Mouse (Mus musculus): ENCODE measurements around the gene Tmem132b.
A peak's percentile ranks its signal among the peaks of the same experiment; 100 is the strongest.

Gene Tmem132b

DNA sequence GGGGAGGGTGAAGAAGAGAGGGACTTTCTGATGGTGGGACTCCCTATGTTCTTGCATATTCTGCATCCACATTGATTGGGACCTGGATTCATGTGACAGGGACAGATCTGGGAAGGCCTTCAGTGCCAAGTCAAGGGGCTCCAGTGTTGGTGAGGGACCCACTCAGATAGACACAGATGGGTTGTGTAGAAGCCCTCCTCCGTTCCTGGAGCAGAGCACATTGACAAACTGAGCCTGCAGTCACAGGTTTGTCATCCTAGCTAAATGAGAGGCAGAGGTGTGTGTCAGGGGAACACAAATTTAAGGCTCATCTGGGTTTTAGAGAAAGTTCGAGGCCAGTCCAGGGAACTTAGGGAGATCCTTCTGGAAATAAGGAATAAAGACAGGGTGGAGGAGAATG is 51.7 kb downstream of the Tmem132b start:
- no peak for DNase-seq

DNA sequence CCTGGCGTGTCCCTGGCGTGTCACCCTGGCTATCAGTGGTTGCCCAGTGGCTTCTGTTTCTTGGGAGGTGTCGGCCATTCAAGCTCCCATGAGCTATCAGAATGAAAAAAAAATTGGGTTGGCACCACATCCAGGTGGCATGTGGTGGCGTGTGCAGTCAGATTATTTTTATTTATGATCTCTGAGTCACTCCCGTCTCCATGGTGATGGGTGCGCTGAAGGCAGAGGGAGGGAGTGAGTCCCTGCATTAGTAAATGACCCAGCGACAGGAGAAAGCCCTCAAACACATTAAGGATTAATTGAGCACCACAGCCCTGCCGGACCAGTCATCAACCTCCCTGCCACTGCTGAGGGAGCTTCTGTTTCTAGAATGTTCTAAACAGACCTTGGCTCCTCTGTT is 52.3 kb downstream of the Tmem132b start:
- no peak for DNase-seq

DNA sequence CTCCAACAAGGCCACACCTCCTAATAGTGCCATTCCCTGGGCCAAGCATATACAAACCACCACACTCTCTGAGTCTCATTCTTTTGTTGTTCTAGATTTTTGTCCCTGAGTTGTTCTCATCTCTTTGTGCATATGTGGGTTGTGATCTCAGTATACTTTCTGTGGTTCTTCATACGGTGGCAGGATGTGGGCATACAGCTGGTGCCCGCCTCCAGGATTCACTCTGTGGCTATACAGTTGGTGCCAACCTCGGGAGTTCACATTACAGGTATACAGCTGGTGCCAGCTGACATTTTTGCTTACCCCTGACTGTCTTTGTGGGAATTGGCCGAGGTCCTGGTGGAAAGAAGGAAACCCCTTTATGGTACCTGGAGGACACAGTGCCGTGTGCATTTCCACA is 53.6 kb downstream of the Tmem132b start:
- no peak for DNase-seq

GRCm38 (mm10) chr5:125588203-125588602 is 56.6 kb downstream of the Tmem132b start:
- DNase-seq = no peak

- peak; percentile 79 for DNase-seq
Measured at GRCm38 (mm10) chr5:125588876-125589667, 57.5 kb downstream of the Tmem132b start.

DNA sequence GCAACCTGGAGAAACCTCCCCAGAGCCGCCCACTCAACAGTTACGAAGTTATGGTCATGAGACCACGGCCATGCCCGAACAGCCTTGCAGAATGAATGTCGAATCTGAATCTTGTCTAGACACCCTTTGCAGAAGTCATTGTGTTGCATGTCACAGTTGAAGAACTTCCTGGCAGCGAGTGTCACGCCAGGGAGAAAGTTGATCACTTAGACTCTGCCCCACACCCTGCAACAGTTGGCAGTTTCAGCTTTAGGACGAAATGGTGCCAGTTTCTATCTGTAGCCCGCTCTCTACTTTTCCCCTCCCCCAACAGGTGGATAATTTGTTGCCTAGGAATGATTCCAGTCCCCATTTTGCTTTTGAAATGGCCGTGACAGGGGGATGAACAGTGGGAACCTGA is 66.5 kb downstream of the Tmem132b start:
- DNase-seq = no peak

DNA sequence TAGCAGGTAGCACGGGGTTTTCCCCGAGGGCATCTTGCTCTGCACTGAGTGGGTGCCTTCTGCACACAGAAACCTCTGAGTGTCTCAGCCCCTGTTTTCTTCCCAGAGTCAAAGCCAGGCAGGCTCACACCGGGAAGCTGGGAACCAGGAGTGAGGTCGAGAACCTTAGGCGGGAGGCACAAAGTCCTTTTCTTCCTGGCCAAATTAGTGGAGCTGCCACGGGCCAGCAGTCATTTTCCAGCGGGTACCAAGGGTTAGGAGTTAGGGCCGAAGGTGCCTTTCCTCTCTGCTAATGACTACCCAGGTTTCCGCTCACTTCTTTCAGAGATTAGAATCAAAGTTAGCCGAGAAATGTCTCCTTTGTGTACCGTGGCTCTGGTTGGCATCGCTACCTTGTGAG is 75.6 kb downstream of the Tmem132b start:
- no peak for DNase-seq

DNA sequence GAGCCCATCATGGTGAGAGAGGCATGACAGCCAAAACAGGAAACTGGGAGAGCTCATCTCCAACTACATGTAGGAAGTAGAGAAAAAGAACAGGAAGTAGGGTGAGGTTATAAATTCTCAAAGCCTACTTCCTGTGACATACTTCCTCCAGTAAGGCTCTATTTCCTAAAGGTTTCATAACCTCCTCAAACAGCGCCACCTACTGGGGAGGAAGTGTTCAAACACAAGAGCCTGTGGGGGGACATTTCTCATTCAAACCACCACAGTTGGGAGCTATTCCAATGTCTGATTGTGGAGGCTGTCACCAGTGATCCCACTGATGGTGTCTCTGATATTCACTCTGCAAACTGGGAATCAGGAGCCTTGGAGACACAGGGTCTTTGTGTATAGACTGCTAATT is 78.4 kb downstream of the Tmem132b start:
- DNase-seq = no peak

DNA sequence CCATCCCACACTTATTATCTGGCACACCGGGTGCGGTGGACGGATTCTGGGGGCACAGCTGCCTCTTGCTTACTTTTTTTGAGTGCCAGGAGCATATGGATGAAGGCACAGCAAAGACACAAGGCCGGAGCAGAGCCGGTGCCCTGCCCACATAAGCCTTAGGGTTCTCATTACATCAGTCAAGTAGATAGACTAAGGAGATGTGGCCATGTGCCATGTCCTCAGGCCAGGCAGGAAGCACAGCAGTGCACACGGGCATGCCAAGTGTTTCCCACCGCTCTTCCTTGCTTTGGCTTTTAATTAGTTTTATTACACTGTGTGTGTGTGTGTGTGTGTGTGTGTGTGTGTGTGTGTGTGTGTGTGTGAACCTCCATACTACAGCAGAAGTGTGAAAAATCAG is 80.9 kb downstream of the Tmem132b start:
- no peak for DNase-seq

DNA sequence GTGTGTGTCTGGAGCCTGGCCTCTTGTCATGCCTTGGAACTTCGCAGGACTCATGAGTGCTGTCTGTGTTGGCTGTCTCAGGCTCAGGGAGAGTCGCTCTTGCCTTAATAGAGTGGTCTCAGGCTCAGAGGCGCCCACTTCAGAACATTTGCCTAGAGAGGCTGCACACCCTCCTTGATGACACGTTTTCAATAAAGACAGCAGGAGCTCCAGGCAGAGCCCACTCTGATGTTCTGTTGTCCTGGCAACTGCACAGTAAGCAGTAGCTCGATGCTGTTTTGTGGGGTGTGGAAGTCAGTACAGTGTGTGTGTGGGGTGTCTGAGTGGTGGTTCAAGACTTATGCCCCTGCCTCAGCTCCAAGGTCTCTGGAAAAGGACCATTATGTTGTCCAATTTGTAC is 81.6 kb downstream of the Tmem132b start:
- DNase-seq = no peak

DNA sequence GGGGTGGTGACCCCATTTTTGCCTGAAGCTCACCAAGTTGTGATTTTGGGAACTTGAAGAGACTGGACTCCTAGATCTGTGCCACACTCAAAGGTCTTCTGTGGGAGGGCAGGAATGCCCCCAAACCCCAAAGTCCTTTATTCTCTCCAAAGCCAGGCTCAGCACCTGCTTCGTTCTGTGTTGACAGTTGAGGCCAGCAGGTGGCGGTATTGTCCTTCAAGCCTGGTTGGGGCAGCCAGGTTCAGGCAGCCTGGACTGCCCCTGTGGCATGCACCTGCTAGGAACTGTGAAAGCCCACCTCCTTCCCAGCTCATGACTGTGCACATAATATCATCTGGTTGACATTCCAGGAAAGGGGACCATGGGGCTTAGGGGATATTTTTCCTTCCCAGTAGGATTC is 82.8 kb downstream of the Tmem132b start:
- DNase-seq = peak; percentile 31

- no peak for DNase-seq
Measured at GRCm38 (mm10) chr5:125617050-125617449, 85.5 kb downstream of the Tmem132b start.

DNA sequence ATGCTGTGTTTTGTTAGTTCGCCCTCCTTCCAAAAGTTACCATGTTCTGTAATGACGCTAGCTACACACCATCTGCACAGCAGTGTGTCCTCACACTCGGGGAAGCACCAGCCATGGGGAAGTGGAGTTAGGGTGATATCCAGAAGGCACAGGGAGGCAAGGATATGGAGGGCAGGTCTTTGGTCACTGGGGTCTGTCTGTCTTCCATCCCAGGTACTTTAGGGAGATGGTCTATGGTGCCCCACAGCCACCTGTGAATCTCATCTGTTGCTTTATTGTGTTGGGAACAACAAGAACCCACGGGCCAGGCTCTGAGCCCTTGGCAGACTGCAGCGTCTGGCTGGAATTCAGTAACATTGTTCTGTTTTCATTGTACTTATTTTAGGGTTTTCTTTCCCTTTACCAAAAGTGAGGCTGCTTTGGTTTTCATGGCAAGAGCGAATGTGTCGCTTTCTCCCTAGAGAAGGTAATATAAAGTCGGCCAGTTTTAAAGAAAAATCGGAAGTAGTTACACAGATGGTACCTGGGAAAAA is 96.3 kb downstream of the Tmem132b start:
- no peak for DNase-seq

DNA sequence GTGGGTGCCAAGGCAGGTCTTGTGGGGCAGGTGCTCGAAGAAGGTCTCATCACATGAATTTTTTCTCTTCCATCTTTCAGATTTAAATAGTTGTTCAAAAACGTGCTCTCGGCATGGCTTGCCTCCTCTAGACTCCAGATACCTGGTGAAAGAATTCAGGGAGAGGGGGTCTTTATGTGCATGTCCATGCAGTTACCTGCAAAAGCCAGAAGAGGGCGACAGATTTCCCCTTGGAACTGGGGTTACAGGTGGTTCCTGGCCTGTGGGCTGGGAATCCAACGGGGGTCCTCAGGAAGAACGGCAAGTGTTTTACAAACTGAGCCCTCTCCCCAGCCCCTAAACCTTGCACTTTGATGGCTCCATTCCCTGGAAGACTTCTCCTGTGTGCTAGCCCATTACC is 103.1 kb downstream of the Tmem132b start:
- DNase-seq = no peak

DNA sequence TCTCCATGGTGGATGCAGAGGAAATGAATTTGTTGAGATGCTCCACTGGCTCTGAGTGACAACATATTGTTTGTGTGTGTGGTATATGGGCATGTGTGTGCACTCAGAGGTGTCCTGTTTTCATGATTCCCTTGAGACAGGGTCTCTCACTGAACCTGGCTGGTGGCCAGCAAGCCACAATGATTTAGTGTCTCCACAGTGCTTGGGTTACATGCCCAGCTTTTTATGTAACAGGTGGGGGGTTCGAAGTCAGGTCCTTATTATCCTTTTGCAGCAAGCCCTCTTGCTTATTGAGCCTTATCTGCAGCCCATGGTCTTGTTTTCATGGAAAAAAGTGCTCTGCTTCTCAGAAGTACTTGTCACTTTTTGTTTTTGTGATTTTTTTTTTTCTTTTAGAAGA is 109.4 kb downstream of the Tmem132b start:
- no peak for DNase-seq

DNA sequence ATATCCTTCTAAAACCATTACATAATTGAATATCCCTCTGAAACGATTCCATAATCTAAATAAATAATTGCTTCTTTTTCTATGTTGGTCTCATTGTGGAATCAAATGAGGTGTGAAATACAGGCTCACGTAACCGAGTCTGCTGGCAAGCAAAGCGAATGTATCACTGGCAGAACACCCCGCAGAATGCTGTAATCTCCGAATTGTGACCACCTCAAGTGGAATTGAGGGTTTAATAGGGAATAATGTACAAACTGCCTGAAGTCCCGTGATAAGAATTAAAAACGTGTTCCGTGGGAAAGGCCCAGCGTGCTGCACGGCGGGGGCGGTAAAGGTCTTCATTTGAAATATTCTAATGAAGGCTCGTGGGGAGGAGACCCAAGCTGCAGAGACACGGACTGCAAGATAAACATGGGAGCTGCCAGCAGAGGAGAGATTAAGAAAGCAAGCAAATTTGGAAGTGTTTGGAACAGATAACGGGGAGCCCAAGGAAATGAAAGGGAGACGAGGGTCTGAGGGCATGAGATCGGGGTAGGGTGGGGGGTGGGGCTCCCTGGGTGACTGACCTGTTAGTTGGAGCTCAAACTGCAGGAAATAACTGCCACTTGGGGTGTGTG is 110.1 kb downstream of the Tmem132b start:
- no peak for DNase-seq

- no peak for DNase-seq
Measured at GRCm38 (mm10) chr5:125648236-125648635, 116.7 kb downstream of the Tmem132b start.

- DNase-seq = peak; percentile 15
Measured at GRCm38 (mm10) chr5:125649982-125650381, 118.4 kb downstream of the Tmem132b start.

DNA sequence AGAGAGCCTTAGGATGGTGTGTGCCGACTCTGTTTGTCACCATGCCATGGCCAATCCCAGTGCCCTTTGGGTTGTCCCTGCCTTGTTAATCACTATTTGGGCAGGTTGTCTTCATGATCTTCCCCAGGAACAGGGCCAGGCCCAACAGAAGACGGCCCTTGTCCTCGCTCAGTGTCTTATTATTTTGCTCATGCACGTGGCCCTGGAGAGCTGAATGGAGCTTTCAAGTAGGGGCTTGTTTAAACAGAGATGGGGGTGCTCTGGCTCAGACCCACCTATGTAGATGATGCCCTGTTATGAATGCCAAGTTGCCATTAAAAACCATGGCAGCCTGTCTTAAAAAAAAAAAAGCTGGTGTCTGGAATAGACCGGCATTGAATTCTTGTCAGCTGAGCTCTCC is 126.5 kb downstream of the Tmem132b start:
- no peak for DNase-seq

- DNase-seq = peak; percentile 21
Measured at GRCm38 (mm10) chr5:125658959-125659749, 127.6 kb downstream of the Tmem132b start.

- peak; percentile 51 for DNase-seq
Measured at GRCm38 (mm10) chr5:125675623-125676022, 144.0 kb downstream of the Tmem132b start.

- no peak for DNase-seq
Measured at GRCm38 (mm10) chr5:125676025-125676623, 144.6 kb downstream of the Tmem132b start.

- no peak for DNase-seq
Measured at GRCm38 (mm10) chr5:125680889-125681288, 149.3 kb downstream of the Tmem132b start.

Measured in embryo, embryonic 11 days (tissue).